Mouse (Mus musculus): ENCODE data around the gene Entpd3.
A peak's percentile ranks its signal among the peaks of the same experiment; 100 is the strongest.

Gene Entpd3

GRCm38 (mm10) chr9:120539662-120540251 lies at the start of gene Entpd3:
Gene Entpd3, plus strand, starts transcription at chr9:120539818.
- no peak for DNase-seq (ENCODE audit: low read depth, low spot score)

GRCm38 (mm10) chr9:120491509-120491908 lies 48.1 kb upstream of the Entpd3 start:
- no peak for DNase-seq (ENCODE audit: low read depth, low spot score)

GRCm38 (mm10) chr9:120492010-120492399 lies 47.6 kb upstream of the Entpd3 start, which contains the start of gene Eif1b:
Gene Eif1b, plus strand, starts transcription at chr9:120492232.
- DNase-seq (ENCODE audit: low read depth, low spot score): peak; percentile 13

GRCm38 (mm10) chr9:120492400-120493351 lies 46.9 kb upstream of the Entpd3 start:
- DNase-seq (ENCODE audit: low read depth, low spot score): peak; percentile 69

GRCm38 (mm10) chr9:120493781-120494180 lies 45.8 kb upstream of the Entpd3 start:
- DNase-seq (ENCODE audit: low read depth, low spot score): no peak

GRCm38 (mm10) chr9:120496691-120497090 lies 42.9 kb upstream of the Entpd3 start:
- peak; percentile 51 for DNase-seq (ENCODE audit: low read depth, low spot score)

GRCm38 (mm10) chr9:120497983-120498382 lies 41.6 kb upstream of the Entpd3 start:
- no peak for DNase-seq (ENCODE audit: low read depth, low spot score)

- DNase-seq (ENCODE audit: low read depth, low spot score): no peak
Observed at GRCm38 (mm10) chr9:120501191-120501902, 38.3 kb upstream of the Entpd3 start.

GRCm38 (mm10) chr9:120502013-120502412 lies 37.6 kb upstream of the Entpd3 start:
- DNase-seq (ENCODE audit: low read depth, low spot score): peak; percentile 69

- no peak for DNase-seq (ENCODE audit: low read depth, low spot score)
Observed at GRCm38 (mm10) chr9:120504423-120504822, 35.2 kb upstream of the Entpd3 start.

- no peak for DNase-seq (ENCODE audit: low read depth, low spot score)
Observed at GRCm38 (mm10) chr9:120511781-120512180, 27.8 kb upstream of the Entpd3 start.

GRCm38 (mm10) chr9:120516720-120517119 lies 22.9 kb upstream of the Entpd3 start:
- no peak for DNase-seq (ENCODE audit: low read depth, low spot score)

GRCm38 (mm10) chr9:120518946-120519345 lies 20.7 kb upstream of the Entpd3 start:
- DNase-seq (ENCODE audit: low read depth, low spot score): no peak

GRCm38 (mm10) chr9:120519469-120520125 lies 20.0 kb upstream of the Entpd3 start:
- no peak for DNase-seq (ENCODE audit: low read depth, low spot score)

- no peak for DNase-seq (ENCODE audit: low read depth, low spot score)
Observed at GRCm38 (mm10) chr9:120521161-120521560, 18.5 kb upstream of the Entpd3 start.

GRCm38 (mm10) chr9:120527270-120527669 lies 12.3 kb upstream of the Entpd3 start:
- no peak for DNase-seq (ENCODE audit: low read depth, low spot score)

GRCm38 (mm10) chr9:120527919-120528318 lies 11.7 kb upstream of the Entpd3 start:
- no peak for DNase-seq (ENCODE audit: low read depth, low spot score)

GRCm38 (mm10) chr9:120528815-120529510 lies 10.7 kb upstream of the Entpd3 start:
- DNase-seq (ENCODE audit: low read depth, low spot score): no peak

- no peak for DNase-seq (ENCODE audit: low read depth, low spot score)
Observed at GRCm38 (mm10) chr9:120530471-120530870, 9.1 kb upstream of the Entpd3 start.

- no peak for DNase-seq (ENCODE audit: low read depth, low spot score)
Observed at GRCm38 (mm10) chr9:120532062-120532461, 7.6 kb upstream of the Entpd3 start.

GRCm38 (mm10) chr9:120532691-120533090 lies 6.9 kb upstream of the Entpd3 start:
- no peak for DNase-seq (ENCODE audit: low read depth, low spot score)
